Mouse (Mus musculus) macrophage (primary cell): ENCODE results near the gene Zmiz1. TPM values are rescaled to one million over a fixed set of nuclear protein-coding genes. Genes with fewer than 3 reads are reported as not detected.

Source experiments
- H3K27ac ChIP-seq: fragments of 350-480 bp; formaldehyde crosslinking; 2 replicates; pipeline ENCODE4 v1.9.0; 2021
- H3K36me3 ChIP-seq: fragments of 350-480 bp; formaldehyde crosslinking; 2 replicates; pipeline ENCODE4 v1.9.0; 2021; ENCODE audit errors: inconsistent target
- H3K4me3 ChIP-seq: fragments of 350-480 bp; formaldehyde crosslinking; 2 replicates; pipeline ENCODE4 v1.9.0; 2021; ENCODE audit errors: inconsistent target
- H3K79me2 ChIP-seq: fragments of 350-480 bp; formaldehyde crosslinking; 2 replicates; pipeline ENCODE4 v1.9.0; 2021; ENCODE audit errors: inconsistent target
- WGBS: methylation state at CpG from one replicate; pipeline ENCODE4 v1.1.7; 2026; ENCODE audit warnings: inconsistent platforms; ENCODE audit not compliant: missing documents; 5-methylcytosine and 5-hydroxymethylcytosine counted together
- polyA plus RNA-seq: library from polyadenylated mRNA; stranded (reverse); fragments of 250-400 nt; gene quantifications from 3 replicates; pipeline ENCODE4 v1.2.4, GENCODE M21; 2018; ENCODE audit warnings: inconsistent platforms

The Zmiz1 gene
- polyA plus RNA-seq, 1 experiment from 2014 or later: 135 TPM

DNA sequence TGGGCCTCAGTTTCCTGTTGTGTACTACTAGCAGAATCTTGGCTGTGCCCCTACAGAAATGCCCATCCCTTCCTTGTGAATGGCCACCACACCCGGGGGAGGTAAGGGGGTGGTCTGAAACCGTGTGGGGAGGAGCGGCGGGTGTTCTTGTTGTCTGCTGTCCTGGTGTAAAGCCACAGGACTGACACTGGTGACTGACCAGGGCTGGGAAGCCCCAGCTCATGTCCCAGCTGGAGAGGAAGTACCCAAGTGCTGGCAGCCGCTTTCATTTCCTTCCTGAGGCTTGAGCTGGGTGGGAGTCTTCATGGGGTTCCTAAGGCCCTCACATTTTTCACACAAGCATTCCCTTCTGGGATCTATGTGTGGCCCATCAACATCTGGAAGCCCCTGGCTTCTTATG is 155.7 kb downstream of the Zmiz1 start:
- Histone ChIP-seq H3K4me3 (no peak overlapping the region), H3K36me3 (peaks cover 33% of the 10 kb centered on the region; the same call in 1 of the 2 replicates)
- 2% methylated on average over 5 of the region's 5 CpGs for WGBS

DNA sequence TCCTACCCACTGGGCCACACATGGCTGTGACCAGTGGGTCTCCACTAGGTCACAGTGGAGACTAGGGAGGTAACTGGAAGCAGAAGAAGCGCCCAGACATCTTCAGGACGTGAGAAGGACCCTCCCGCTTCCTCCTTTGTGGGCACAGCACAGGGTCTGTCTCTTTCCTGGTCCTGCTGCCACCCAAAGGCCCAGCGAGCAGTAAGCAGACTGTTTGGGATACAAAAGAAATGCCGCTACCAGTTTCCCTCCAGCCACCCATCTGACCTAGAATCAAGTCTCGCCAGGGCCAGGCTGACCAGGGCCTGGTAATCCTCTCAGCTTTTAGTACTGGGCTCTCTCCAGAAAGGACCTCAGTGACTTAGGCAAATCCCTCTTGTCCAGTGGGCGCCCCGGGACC is 156.6 kb downstream of the Zmiz1 start:
- Histone ChIP-seq H3K4me3 (no peak overlapping the region), H3K36me3 (peaks cover 34% of the 10 kb centered on the region; the same call in 1 of the 2 replicates), H3K27ac (no peak overlapping the region), H3K79me2 (peaks cover 100% of the 10 kb centered on the region)
- 62% methylated on average over 8 of the region's 8 CpGs for WGBS

More for the DNA sequence above, 155.7 kb downstream of the Zmiz1 start:
- H3K79me2 ChIP-seq: peaks cover 100% of the 10 kb centered on the region
- peak overlapping the region; percentile 55 for H3K27ac ChIP-seq

- H3K27ac ChIP-seq: no peak overlapping the region
- peaks cover 36% of the 10 kb centered on the region; the same call in 1 of the 2 replicates for H3K36me3 ChIP-seq
- WGBS: 91% methylated on average over 15 of the region's 15 CpGs
- peaks cover 100% of the 10 kb centered on the region for H3K79me2 ChIP-seq
- no peak overlapping the region for H3K4me3 ChIP-seq
Observed at GRCm38 (mm10) chr14:25616009-25616723, 157.2 kb downstream of the Zmiz1 start.

DNA sequence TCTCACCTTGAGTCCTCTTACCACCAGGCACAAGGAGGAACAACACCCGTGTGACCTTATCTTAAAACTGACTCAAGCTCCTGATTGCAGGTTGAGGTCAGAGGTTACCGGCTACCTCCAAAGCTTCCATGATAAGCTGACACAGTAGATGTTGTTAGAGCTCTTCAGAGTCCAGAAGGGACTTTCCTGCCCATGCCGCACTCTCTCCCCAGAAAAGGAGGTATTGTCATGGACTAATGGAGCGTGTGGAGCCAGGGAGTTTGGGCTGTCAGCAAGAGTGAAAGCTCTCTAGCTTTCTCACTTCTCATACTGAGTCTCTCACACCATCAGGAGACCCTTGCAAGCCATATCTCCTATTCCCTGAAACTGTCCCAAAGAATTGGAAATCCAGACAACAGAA is 158.3 kb downstream of the Zmiz1 start:
- H3K79me2 ChIP-seq: peaks cover 100% of the 10 kb centered on the region
- peaks cover 35% of the 10 kb centered on the region; the same call in 1 of the 2 replicates for H3K36me3 ChIP-seq
- 93% methylated on average over 4 of the region's 4 CpGs for WGBS
- no peak overlapping the region for H3K4me3 ChIP-seq
- H3K27ac ChIP-seq: no peak overlapping the region

- H3K27ac ChIP-seq: no peak overlapping the region
- 90% methylated on average over 4 of the region's 4 CpGs for WGBS
- peaks cover 100% of the 10 kb centered on the region for H3K79me2 ChIP-seq
- no peak overlapping the region for H3K4me3 ChIP-seq
- peaks cover 37% of the 10 kb centered on the region; the same call in 1 of the 2 replicates for H3K36me3 ChIP-seq
Observed at GRCm38 (mm10) chr14:25619066-25619762, 160.2 kb downstream of the Zmiz1 start.

- Histone ChIP-seq H3K79me2 (peaks cover 100% of the 10 kb centered on the region), H3K27ac (no peak overlapping the region), H3K36me3 (peaks cover 47% of the 10 kb centered on the region; the same call in 1 of the 2 replicates), H3K4me3 (no peak overlapping the region)
- 94% methylated on average over 4 of the region's 4 CpGs for WGBS
Observed at GRCm38 (mm10) chr14:25620766-25621165, 161.8 kb downstream of the Zmiz1 start.

DNA sequence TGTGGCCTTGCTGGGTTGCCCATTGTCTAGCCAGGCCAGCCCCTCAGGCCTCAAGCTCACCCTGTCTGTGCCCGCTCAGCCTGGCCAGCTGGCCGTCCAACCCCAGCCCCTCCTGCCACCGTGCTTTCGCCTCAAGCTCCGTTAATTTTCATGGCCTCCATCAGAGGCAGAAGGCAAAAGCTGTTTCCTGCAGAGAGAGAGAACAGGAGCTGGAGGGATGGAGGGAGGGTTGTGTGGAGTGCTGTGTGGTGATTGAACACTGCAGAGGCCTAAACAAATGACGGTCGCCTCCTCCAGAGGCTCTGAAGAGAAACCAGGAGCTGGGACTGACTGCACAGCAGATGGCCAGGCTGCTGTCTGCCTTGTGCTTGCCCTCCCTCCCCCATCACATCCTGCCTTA is 164.7 kb downstream of the Zmiz1 start:
- Histone ChIP-seq H3K4me3 (no peak overlapping the region), H3K36me3 (peaks cover 30% of the 10 kb centered on the region; the same call in 1 of the 2 replicates), H3K79me2 (peaks cover 100% of the 10 kb centered on the region), H3K27ac (no peak overlapping the region)
- WGBS: 97% methylated on average over 4 of the region's 7 CpGs

GRCm38 (mm10) chr14:25624659-25625058 is 165.7 kb downstream of the Zmiz1 start:
- peaks cover 24% of the 10 kb centered on the region; the same call in 1 of the 2 replicates for H3K36me3 ChIP-seq
- H3K27ac ChIP-seq: no peak overlapping the region
- WGBS: 85% methylated on average over 6 of the region's 6 CpGs
- peaks cover 100% of the 10 kb centered on the region for H3K79me2 ChIP-seq
- H3K4me3 ChIP-seq: no peak overlapping the region

DNA sequence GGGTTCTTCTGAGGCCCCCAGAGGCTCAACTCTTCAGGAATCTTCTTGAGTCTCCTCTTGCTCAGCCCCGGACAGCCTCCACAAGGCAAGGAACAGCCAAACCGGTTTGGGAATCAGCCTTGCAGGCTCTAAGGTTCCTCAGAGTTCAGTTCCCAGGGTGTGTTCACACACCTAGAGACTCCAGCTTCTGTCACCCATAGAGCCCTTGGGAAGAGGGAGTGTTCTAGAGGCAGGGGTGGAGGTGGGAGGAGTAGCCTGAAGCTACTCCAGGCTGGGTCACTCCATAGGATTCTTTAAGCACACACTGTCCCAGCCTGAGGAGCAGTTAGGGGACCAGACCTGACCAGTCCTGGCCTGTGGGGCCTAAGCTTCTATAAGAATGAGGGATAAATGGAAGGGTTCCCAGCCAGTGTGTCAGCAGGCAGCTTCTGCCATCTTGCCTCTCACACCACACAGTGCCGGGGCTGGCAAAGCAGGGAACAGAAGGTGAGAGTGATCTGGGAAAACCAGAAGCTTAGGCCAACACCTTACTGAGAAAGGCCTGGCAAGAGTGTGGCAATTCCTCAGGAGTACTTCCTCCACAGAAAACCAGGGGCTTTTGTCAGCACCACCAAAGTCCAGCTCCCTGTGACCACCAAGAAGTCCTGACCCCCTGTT is 168.7 kb downstream of the Zmiz1 start:
- H3K4me3 ChIP-seq: no peak overlapping the region
- 90% methylated on average over 3 of the region's 3 CpGs for WGBS
- H3K79me2 ChIP-seq: peaks cover 100% of the 10 kb centered on the region
- H3K36me3 ChIP-seq: peaks cover 22% of the 10 kb centered on the region; the same call in 1 of the 2 replicates
- H3K27ac ChIP-seq: no peak overlapping the region

GRCm38 (mm10) chr14:25628448-25629099 is 169.6 kb downstream of the Zmiz1 start:
- H3K27ac ChIP-seq: no peak overlapping the region
- no peak overlapping the region for H3K4me3 ChIP-seq
- peaks cover 22% of the 10 kb centered on the region; the same call in 1 of the 2 replicates for H3K36me3 ChIP-seq
- WGBS: 47% methylated on average over 5 of the region's 5 CpGs
- peaks cover 100% of the 10 kb centered on the region for H3K79me2 ChIP-seq

DNA sequence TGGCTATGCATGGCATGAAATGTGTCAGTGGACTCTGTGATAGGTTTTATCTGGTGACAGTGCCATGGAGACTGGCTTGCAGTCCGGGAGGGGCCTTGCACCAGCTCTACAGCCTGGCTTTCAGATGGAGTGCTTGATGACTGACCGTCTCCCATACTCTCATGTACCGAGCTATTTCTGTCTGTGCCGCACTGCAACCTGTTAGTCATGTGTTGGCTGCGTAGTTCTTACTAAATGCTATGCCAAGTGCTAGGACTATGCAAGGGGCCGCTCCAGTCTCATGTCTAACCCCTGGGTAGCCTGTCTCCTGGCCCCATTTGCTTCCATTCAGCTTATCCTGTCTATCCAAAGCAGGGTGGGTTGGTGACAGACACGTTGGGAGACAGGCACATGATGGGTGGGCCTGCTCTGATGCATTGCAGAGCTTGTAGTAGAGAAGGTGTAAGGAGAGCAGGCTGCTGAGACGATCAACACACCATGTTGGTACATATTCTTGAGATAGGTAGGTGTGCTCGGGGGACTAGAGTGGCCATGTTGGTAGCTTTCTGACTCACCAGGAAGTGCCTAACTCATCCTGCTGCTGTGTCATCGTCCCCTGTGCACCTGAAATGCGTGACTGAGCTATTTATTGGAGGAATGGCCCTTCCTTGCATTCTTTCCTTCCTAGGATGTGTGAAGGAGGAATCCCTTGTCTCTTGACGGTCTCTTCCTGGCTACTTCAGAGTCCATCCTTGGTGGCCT is 171.1 kb downstream of the Zmiz1 start:
- Histone ChIP-seq H3K79me2 (peaks cover 93% of the 10 kb centered on the region), H3K4me3 (no peak overlapping the region), H3K27ac (no peak overlapping the region), H3K36me3 (peaks cover 14% of the 10 kb centered on the region; the same call in 1 of the 2 replicates)
- 90% methylated on average over 12 of the region's 12 CpGs for WGBS

GRCm38 (mm10) chr14:25630647-25631409 is 171.8 kb downstream of the Zmiz1 start:
- Histone ChIP-seq H3K36me3 (peaks cover 13% of the 10 kb centered on the region; the same call in 1 of the 2 replicates), H3K79me2 (peaks cover 93% of the 10 kb centered on the region), H3K27ac (no peak overlapping the region), H3K4me3 (no peak overlapping the region)
- 96% methylated on average over 7 of the region's 7 CpGs for WGBS

GRCm38 (mm10) chr14:25631481-25631880 is 172.5 kb downstream of the Zmiz1 start:
- Histone ChIP-seq H3K27ac (no peak overlapping the region), H3K79me2 (peaks cover 93% of the 10 kb centered on the region), H3K4me3 (no peak overlapping the region), H3K36me3 (peaks cover 14% of the 10 kb centered on the region)
- WGBS: 97% methylated on average over 6 of the region's 6 CpGs
